Mouse (Mus musculus): ENCODE data around the gene Dcaf17. TPM values are rescaled to one million over a fixed set of nuclear protein-coding genes. Genes with fewer than 3 reads are reported as not detected.

The Dcaf17 gene
- polyA plus RNA-seq, 1 experiment from 2014 or later, result 18.9 TPM

DNA sequence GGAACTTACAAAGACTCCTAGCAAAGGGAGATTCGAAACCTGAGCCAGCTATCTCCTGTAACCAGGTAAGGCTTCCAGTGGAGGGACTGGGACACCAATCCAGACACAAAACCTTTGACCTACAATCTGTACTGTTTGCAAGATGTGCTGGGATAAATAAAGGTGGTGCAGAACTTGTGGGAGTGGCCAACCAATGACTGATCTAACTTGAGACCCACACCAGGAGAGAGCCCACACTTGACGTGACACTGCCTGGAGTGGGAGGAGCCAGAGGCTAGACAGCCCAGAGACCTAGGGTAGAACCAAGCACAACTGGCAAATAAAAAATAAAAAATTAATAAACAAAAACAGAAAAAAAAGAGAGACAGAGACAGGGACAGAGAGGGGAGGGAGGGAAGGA is 24.5 kb upstream of the Dcaf17 start:
- WGBS, result 76% methylated on average over 2 of the region's 2 CpGs
- no peaks in the 10 kb centered on the region for H3K27me3 ChIP-seq (replicated peaks)
- no peaks in the 10 kb centered on the region for H3K9me3 ChIP-seq (replicated peaks)
- no peak overlapping the region for H3K27ac ChIP-seq (ENCODE audit: poor library complexity, severe bottlenecking)
- no peak overlapping the region for H3K4me3 ChIP-seq
- no peak for ATAC-seq (ENCODE audit: insufficient number of reproducible peaks, low FRiP score)
- peaks cover 37% of the 10 kb centered on the region for H3K4me1 ChIP-seq (replicated peaks)
- H3K4me2 ChIP-seq, result no peak overlapping the region
- H3K36me3 ChIP-seq, result no peaks in the 10 kb centered on the region
- no peak overlapping the region for H3K9ac ChIP-seq

DNA sequence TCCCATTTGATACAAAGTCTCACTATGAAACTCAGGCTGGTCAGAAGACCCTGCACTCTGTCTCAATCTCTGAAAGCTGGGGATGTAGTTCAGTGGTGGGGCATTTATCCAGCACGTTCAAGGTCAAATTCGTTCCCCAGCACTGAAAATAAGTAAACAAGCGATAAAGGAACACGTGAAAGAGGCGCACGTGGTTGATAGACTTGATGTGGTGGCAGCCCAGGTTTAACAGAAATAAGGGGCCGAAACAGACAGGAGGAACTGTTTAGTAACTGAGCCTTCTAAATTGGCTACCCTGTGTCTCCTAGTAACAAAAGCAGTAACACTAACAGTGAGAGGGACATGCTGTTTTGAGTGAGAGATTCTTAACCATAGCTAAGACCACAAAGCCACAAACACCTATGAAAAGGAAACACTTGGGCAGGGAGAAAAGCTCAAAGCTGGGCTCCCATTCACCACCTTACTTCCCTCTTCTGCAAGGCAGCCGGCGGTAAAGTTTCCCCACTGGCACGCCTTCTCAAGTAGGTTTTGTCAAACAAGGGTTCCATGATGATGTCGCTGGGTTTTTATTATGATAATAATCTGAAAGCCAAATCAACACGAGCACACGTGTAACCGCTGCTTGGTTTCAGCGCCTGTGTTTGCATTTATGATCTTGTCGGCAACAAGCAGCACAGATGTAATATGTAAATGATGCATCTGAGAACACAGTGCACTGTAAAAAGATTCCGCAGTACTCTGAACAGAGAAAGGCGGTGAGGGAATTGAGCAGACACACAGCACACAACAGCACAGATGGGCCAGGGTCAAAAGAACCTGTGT is 22.9 kb upstream of the Dcaf17 start:
- no peaks in the 10 kb centered on the region for H3K27me3 ChIP-seq (replicated peaks)
- peaks cover 29% of the 10 kb centered on the region for H3K4me1 ChIP-seq (replicated peaks)
- no peak overlapping the region for H3K4me2 ChIP-seq
- no peak overlapping the region for H3K9ac ChIP-seq
- H3K27ac ChIP-seq (ENCODE audit: poor library complexity, severe bottlenecking), result no peak overlapping the region
- WGBS, result 77% methylated on average over 18 of the region's 18 CpGs
- no peak for ATAC-seq (ENCODE audit: insufficient number of reproducible peaks, low FRiP score)
- no peaks in the 10 kb centered on the region for H3K36me3 ChIP-seq
- no peak overlapping the region for H3K4me3 ChIP-seq
- H3K9me3 ChIP-seq (replicated peaks), result no peaks in the 10 kb centered on the region

DNA sequence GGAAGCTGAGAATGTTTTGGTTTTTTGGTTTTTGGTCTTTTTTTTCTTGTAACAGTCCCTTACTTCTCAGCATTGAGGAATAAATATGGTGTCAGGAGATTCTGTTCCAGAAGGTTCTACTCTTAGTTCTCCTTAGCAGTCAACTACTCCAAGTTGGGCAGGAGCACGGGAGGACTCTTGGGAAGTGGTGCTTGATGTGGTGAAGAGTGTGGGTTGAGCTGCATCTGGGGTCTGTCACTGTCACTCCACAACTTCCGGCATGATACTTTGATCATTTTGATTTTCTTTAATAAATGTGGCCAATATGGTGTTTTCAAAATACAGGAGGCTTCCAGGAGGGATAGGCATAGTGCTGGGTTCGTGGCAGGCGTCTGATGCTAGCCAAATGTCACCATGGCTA is 22.1 kb upstream of the Dcaf17 start:
- H3K27me3 ChIP-seq (replicated peaks), result no peaks in the 10 kb centered on the region
- no peak overlapping the region for H3K9ac ChIP-seq
- no peaks in the 10 kb centered on the region for H3K36me3 ChIP-seq
- WGBS, result 64% methylated on average over 4 of the region's 4 CpGs
- H3K4me1 ChIP-seq (replicated peaks), result peaks cover 29% of the 10 kb centered on the region
- H3K4me2 ChIP-seq, result no peak overlapping the region
- ATAC-seq (ENCODE audit: insufficient number of reproducible peaks, low FRiP score), result no peak
- no peak overlapping the region for H3K27ac ChIP-seq (ENCODE audit: poor library complexity, severe bottlenecking)
- no peaks in the 10 kb centered on the region for H3K9me3 ChIP-seq (replicated peaks)
- no peak overlapping the region for H3K4me3 ChIP-seq

- Histone ChIP-seq H3K9me3 (replicated peaks) (no peaks in the 10 kb centered on the region), H3K4me1 (replicated peaks) (peaks cover 29% of the 10 kb centered on the region), H3K27ac (ENCODE audit: poor library complexity, severe bottlenecking) (0 out of 2 replicates have a peak overlapping the region, but pooled peaks have one; percentile 13), H3K9ac (no peak overlapping the region), H3K4me3 (no peak overlapping the region), H3K27me3 (replicated peaks) (no peaks in the 10 kb centered on the region), H3K4me2 (no peak overlapping the region), H3K36me3 (no peaks in the 10 kb centered on the region)
- WGBS, result 47% methylated on average over 8 of the region's 8 CpGs
- ATAC-seq (ENCODE audit: insufficient number of reproducible peaks, low FRiP score), result no peak
These were observed 21.1 kb upstream of the Dcaf17 start for GRCm38 (mm10) chr2:71033987-71034386.

DNA sequence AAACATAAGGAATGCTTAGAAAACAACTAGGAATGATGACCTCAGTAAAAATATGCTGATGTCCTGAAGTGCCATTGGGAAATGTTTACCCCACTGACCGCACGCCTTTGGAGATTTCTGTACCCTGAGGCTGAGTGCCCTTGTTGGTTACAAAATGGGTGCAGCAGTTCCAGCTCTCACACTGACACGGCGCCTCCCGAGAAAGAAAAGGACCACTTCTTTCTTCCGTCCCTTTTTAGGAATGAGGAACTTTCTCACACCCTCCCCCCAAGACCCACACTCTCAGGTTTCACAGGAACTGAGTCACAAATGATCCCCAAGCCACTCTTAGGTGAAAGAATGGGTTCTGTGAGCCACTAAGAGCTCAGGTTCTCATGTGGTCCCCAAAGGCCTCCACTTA is 17.7 kb upstream of the Dcaf17 start:
- no peak overlapping the region for H3K27ac ChIP-seq (ENCODE audit: poor library complexity, severe bottlenecking)
- no peak overlapping the region for H3K4me3 ChIP-seq
- ATAC-seq (ENCODE audit: insufficient number of reproducible peaks, low FRiP score), result no peak
- no peaks in the 10 kb centered on the region for H3K9me3 ChIP-seq (replicated peaks)
- no peaks in the 10 kb centered on the region for H3K27me3 ChIP-seq (replicated peaks)
- H3K4me2 ChIP-seq, result no peak overlapping the region
- no peak overlapping the region for H3K9ac ChIP-seq
- H3K36me3 ChIP-seq, result no peaks in the 10 kb centered on the region
- H3K4me1 ChIP-seq (replicated peaks), result peaks cover 22% of the 10 kb centered on the region
- 77% methylated on average over 6 of the region's 6 CpGs for WGBS

DNA sequence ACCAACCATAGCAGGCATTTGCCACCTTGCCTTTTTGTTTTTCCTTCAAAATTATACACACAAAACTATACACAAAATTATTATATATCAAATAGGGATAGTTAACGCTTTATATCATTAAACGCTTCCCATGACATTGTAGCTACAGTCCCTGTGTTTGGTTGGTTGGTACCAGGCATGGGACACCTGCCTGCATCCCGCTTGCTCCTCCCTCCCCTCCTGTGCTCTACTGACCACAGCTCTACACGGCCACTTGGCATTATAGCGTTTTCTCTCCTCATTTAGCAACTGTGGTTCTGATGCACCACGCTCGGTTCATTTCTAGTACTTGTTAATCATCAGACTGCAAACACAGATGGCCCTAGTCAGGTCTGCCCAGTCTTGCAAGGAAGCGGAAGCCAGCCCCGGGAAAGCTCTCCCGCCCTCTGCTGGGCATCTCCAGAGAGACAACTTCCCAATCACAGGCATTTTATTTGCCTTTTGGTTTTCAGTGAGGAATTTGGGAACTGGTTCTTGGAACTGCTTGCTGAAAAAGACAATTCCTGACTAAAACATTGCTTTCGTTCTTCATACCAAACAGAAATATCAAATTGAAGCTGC is 15.5 kb upstream of the Dcaf17 start:
- Histone ChIP-seq H3K36me3 (no peaks in the 10 kb centered on the region), H3K4me1 (replicated peaks) (peaks cover 2% of the 10 kb centered on the region; the same call in 1 of the 2 replicates), H3K4me2 (peak overlapping the region; percentile 41; the same call in 1 of the 2 replicates), H3K27ac (ENCODE audit: poor library complexity, severe bottlenecking) (no peak overlapping the region), H3K9ac (no peak overlapping the region), H3K9me3 (replicated peaks) (no peaks in the 10 kb centered on the region), H3K27me3 (replicated peaks) (no peaks in the 10 kb centered on the region), H3K4me3 (no peak overlapping the region)
- no peak for ATAC-seq (ENCODE audit: insufficient number of reproducible peaks, low FRiP score)
- WGBS, result 42% methylated on average over 11 of the region's 11 CpGs

DNA sequence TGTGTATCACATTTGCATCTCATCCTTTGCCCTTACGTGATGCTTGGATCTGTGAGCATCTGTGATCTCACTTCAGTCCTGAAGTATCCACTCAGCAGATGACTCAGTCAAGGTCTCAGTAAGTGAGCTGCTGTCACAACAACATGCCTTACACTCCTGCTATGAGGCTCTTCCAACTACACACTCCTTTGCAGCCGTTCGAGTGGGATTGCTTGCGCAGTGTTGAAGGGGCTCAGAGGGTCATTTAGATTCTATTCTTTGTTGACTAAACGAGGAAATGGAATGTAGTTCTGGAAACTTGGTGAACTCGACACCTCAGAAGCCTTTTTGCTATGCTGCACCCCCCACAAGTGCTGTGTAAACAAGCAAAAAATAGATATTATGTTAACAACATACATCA is 9.0 kb upstream of the Dcaf17 start:
- H3K4me3 ChIP-seq, result no peak overlapping the region
- H3K4me2 ChIP-seq, result no peak overlapping the region
- no peak for ATAC-seq (ENCODE audit: insufficient number of reproducible peaks, low FRiP score)
- 55% methylated on average over 6 of the region's 6 CpGs for WGBS
- H3K36me3 ChIP-seq, result 0 out of 2 replicates have a peak, but pooled peaks cover 3% of the 10 kb centered on the region
- H3K9ac ChIP-seq, result no peak overlapping the region
- no peaks in the 10 kb centered on the region for H3K27me3 ChIP-seq (replicated peaks)
- no peak overlapping the region for H3K27ac ChIP-seq (ENCODE audit: poor library complexity, severe bottlenecking)
- H3K4me1 ChIP-seq (replicated peaks), result peaks cover 5% of the 10 kb centered on the region; the same call in 1 of the 2 replicates
- H3K9me3 ChIP-seq (replicated peaks), result no peaks in the 10 kb centered on the region

DNA sequence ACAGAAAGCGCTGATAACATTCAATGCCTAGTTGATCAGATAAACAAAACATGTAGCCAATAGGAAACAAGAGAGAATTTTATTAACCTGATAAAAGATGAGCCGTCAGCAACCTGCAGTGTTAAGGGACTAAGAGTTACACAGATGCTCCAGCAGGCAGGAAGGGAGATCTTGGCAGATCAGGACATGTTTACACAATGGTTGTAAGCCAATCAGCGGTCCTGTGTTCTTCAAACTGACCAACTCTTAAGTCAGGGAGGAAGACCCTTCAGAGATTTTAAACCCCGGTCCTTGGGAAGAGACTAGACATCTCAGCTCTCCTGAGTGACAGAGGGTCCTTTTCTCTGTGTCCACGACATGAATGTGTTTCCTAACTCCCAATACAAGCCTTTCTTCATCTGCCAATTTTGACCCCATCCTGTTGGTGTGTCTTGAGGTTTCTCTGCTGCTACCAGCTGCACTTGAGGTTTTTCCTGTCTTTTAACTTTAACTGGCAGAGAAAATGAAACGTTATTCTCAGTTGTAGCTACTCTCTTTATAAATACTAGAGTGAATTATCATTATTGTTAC is 8.3 kb upstream of the Dcaf17 start:
- Histone ChIP-seq H3K4me2 (no peak overlapping the region), H3K9me3 (replicated peaks) (no peaks in the 10 kb centered on the region), H3K4me1 (replicated peaks) (peaks cover 5% of the 10 kb centered on the region; the same call in 1 of the 2 replicates), H3K27me3 (replicated peaks) (no peaks in the 10 kb centered on the region), H3K27ac (ENCODE audit: poor library complexity, severe bottlenecking) (no peak overlapping the region), H3K9ac (no peak overlapping the region), H3K4me3 (no peak overlapping the region), H3K36me3 (0 out of 2 replicates have a peak, but pooled peaks cover 3% of the 10 kb centered on the region)
- ATAC-seq (ENCODE audit: insufficient number of reproducible peaks, low FRiP score), result no peak
- 65% methylated on average over 6 of the region's 6 CpGs for WGBS

GRCm38 (mm10) chr2:71048896-71049295 is 6.2 kb upstream of the Dcaf17 start:
- ATAC-seq (ENCODE audit: insufficient number of reproducible peaks, low FRiP score), result no peak
- H3K9me3 ChIP-seq (replicated peaks), result no peaks in the 10 kb centered on the region
- H3K9ac ChIP-seq, result no peak overlapping the region
- no peak overlapping the region for H3K27ac ChIP-seq (ENCODE audit: poor library complexity, severe bottlenecking)
- WGBS, result 74% methylated on average over 12 of the region's 12 CpGs
- no peaks in the 10 kb centered on the region for H3K27me3 ChIP-seq (replicated peaks)
- no peak overlapping the region for H3K4me3 ChIP-seq
- peaks cover 7% of the 10 kb centered on the region; the same call in 1 of the 2 replicates for H3K4me1 ChIP-seq (replicated peaks)
- H3K4me2 ChIP-seq, result no peak overlapping the region
- H3K36me3 ChIP-seq, result 0 out of 2 replicates have a peak, but pooled peaks cover 3% of the 10 kb centered on the region

DNA sequence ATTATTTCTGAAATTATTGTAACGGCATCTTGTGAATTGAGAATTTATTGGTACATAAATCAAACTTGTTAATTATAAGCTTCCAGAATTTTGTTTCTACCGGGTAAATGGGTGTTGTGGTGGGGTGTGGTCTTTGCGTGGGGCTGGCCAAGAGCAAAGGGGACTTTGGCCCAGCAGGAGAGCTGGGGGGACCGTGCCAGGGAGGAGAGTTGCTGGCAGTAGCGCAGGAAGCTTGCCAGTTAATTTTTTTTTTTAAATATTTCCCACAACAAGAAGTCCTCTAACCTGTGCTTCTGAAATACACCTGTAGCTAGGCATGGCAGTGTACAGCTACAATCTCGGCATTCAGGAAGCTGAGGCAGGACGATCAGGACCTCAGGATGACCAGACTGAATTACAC is 4.6 kb upstream of the Dcaf17 start:
- Histone ChIP-seq H3K36me3 (0 out of 2 replicates have a peak, but pooled peaks cover 2% of the 10 kb centered on the region), H3K9me3 (replicated peaks) (no peaks in the 10 kb centered on the region), H3K27me3 (replicated peaks) (no peaks in the 10 kb centered on the region), H3K4me1 (replicated peaks) (peaks cover 16% of the 10 kb centered on the region), H3K9ac (no peak overlapping the region), H3K27ac (ENCODE audit: poor library complexity, severe bottlenecking) (no peak overlapping the region), H3K4me2 (no peak overlapping the region), H3K4me3 (no peak overlapping the region)
- no peak for ATAC-seq (ENCODE audit: insufficient number of reproducible peaks, low FRiP score)
- WGBS, result 85% methylated on average over 7 of the region's 7 CpGs

GRCm38 (mm10) chr2:71054716-71055115 is 412 bp upstream of the Dcaf17 start:
- WGBS, result 50% methylated on average over 9 of the region's 9 CpGs
- Histone ChIP-seq H3K36me3 (peaks cover 15% of the 10 kb centered on the region), H3K9me3 (replicated peaks) (no peaks in the 10 kb centered on the region), H3K4me1 (replicated peaks) (peaks cover 11% of the 10 kb centered on the region), H3K27ac (ENCODE audit: poor library complexity, severe bottlenecking) (no peak overlapping the region), H3K27me3 (replicated peaks) (no peaks in the 10 kb centered on the region), H3K9ac (peak overlapping the region; percentile 87), H3K4me2 (peak overlapping the region; percentile 67), H3K4me3 (peak overlapping the region; percentile 72)
- no peak for ATAC-seq (ENCODE audit: insufficient number of reproducible peaks, low FRiP score)
